Mouse (Mus musculus) limb, embryonic 12.5 days (tissue): ENCODE results near the gene Dnajc27. TPM values are rescaled to one million over a fixed set of nuclear protein-coding genes. Genes with fewer than 3 reads are reported as not detected.

Experiments
- ATAC-seq: fragments of 200-750 bp; cut with Nextera tagmentation; 2 replicates; pipeline ENCODE4 v1.8.0; 2017; ENCODE audit warnings: low read depth, moderate TSS enrichment; ENCODE audit not compliant: insufficient number of reproducible peaks, insufficient read depth, low FRiP score, low TSS enrichment
- H3K27ac ChIP-seq: fragments of 300-500 bp; sonication (generic); 2 replicates; pipeline ENCODE4 v1.5.1; 2016; ENCODE audit warnings: mild to moderate bottlenecking, moderate library complexity
- H3K27me3 ChIP-seq: fragments of 300-500 bp; sonication (generic); 2 replicates; pipeline ENCODE4 v1.6.1; 2016; ENCODE audit warnings: mild to moderate bottlenecking, moderate library complexity
- H3K36me3 ChIP-seq: fragments of 300-500 bp; sonication (generic); 2 replicates; pipeline ENCODE4 v1.6.1; 2016; ENCODE audit warnings: mild to moderate bottlenecking, moderate library complexity
- H3K4me1 ChIP-seq: fragments of 300-500 bp; sonication (generic); replicated peaks from 2 replicates; pipeline ENCODE4 v1.6.1; 2016
- H3K4me2 ChIP-seq: fragments of 300-500 bp; sonication (generic); 2 replicates; pipeline ENCODE4 v1.6.1; 2016; ENCODE audit warnings: mild to moderate bottlenecking, moderate library complexity
- H3K4me3 ChIP-seq: fragments of 300-500 bp; sonication (generic); replicated peaks from 2 replicates; pipeline ENCODE4 v1.5.1; 2016; ENCODE audit warnings: mild to moderate bottlenecking
- H3K9ac ChIP-seq: fragments of 300-500 bp; sonication (generic); replicated peaks from 2 replicates; pipeline ENCODE4 v1.6.1; 2016; ENCODE audit warnings: mild to moderate bottlenecking, moderate library complexity
- H3K9me3 ChIP-seq: fragments of 300-500 bp; sonication (generic); 2 replicates; pipeline ENCODE4 v1.6.1; 2016; ENCODE audit warnings: mild to moderate bottlenecking, moderate library complexity
- WGBS: fragments of 180-500 bp; shearing (Covaris S2); methylation state at CpG from one replicate; pipeline ENCODE4 v1.1.7; 2016; 5-methylcytosine and 5-hydroxymethylcytosine counted together
- polyA plus RNA-seq: library from polyadenylated mRNA; unstranded; fragments of >200 nt; fragmentation: Nextera tagmentation; extraction: Ambion mirVana; gene quantifications from 2 replicates; pipeline ENCODE4 v1.2.1, GENCODE M21; 2016

The Dnajc27 gene
- 11.4 and 12.1 TPM in 2 replicates for polyA plus RNA-seq

DNA sequence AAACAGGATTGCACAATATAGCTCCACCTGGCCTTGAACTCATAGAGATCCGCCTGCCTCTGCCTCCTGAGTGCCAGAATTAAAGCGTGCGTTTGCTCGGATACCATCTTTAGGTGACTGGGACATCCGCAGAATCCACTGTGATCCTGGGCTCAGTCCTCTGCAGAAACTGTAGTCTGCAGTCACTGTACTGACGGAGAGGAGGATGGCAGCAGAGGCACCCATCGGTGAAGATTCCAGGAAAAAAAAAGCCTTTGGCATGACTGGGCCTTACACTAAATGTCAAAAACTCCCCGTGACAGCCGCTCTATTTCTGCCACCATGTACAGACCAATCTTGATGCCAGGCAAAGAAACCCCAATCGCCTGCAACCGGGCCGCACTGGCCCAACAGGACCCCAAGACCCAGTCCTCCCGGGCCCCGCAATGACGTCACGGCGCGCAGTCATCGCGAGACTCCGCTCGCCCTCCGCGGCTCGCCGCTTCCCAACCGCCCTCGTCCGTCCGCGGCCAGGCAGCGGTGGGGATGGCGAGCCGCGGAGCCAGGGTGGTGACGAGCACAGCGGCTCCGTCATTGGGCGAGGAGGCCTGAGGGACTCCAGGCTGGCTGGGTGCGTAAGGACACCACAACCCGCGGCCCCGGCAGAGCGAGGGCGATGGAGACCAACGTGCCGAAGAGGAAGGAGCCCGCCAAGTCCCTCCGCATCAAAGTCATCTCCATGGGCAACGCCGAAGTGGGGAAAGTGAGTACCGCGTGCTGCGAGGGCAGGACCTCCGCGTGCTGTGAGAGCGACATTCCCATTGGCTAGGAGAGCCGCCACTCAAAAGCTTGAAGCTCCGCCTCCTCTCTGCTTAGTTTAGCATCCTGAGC is at the start of gene Dnajc27:
Gene Dnajc27, plus strand, starts transcription at position 452 of the 870 bp plus-strand sequence.
- peak within 1 kb of the TSS; percentile 95 for H3K27ac ChIP-seq
- peak within 1 kb of the TSS; percentile 65 for H3K9ac ChIP-seq
- H3K36me3 ChIP-seq, result peaks cover 18% of the 10 kb centered on the region
- no peaks in the 10 kb centered on the region for H3K27me3 ChIP-seq
- H3K4me1 ChIP-seq, result peaks cover 14% of the 10 kb centered on the region
- peak within 1 kb of the TSS; percentile 61 for H3K4me3 ChIP-seq
- H3K9me3 ChIP-seq, result no peaks in the 10 kb centered on the region
- 5% methylated on average over 59 of the region's 59 CpGs for WGBS
- ATAC-seq, result peak; percentile 96
- H3K4me2 ChIP-seq, result peak within 1 kb of the TSS; percentile 58

DNA sequence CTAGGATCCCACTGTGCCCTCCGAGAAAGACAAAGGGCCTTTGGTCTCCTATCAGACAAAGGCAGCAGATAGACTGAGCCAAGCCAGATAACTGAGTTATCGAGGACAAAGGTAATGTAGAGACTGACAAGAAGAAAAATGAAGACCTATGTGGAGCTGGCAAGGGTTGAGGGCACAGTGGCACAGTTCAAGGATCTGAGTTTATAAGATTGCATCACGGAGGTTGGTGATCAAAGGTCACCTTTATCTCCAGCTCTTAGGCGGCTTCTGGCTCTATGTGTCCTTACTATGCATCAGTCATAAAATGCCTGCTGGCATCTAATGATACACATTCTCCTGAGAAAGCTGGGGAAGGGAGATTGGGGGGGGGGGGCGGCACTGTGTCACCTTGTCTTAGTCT is 46.2 kb upstream of the Dnajc27 start:
- H3K9ac ChIP-seq, result no peak overlapping the region
- no peak overlapping the region for H3K27ac ChIP-seq
- H3K36me3 ChIP-seq, result peaks cover 5% of the 10 kb centered on the region; the same call in 1 of the 2 replicates
- H3K27me3 ChIP-seq, result peaks cover 12% of the 10 kb centered on the region
- peaks cover 14% of the 10 kb centered on the region for H3K4me1 ChIP-seq
- H3K4me2 ChIP-seq, result no peak overlapping the region
- no peak for ATAC-seq
- no peaks in the 10 kb centered on the region for H3K9me3 ChIP-seq
- no peak overlapping the region for H3K4me3 ChIP-seq
- WGBS, result 84% methylated on average over 5 of the region's 5 CpGs

DNA sequence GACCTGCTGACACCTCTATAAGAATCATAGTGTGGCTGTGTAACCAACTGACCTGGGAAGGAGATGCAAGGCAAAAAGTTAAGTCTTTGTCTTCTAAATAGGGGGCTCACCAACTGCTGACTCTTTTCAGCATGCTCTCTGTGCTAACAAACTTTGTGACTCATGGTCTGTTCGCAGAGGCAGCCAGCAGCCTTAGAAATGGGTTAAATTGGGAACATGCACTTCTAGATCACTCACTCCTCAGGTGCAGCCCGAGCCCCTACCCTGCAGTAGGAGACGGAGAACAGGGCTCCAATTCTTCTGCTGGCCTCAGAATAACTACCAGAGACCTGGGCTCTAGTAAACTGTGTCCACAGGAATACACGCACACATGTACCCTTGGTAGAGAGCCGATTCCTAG is 44.9 kb upstream of the Dnajc27 start:
- Histone ChIP-seq H3K4me3 (peak overlapping the region; percentile 69), H3K36me3 (peaks cover 5% of the 10 kb centered on the region; the same call in 1 of the 2 replicates), H3K27ac (no peak overlapping the region), H3K4me2 (peak overlapping the region; percentile 81), H3K9ac (peak overlapping the region; percentile 77), H3K9me3 (no peaks in the 10 kb centered on the region), H3K4me1 (peaks cover 14% of the 10 kb centered on the region), H3K27me3 (peaks cover 16% of the 10 kb centered on the region)
- ATAC-seq, result no peak
- 19% methylated on average over 5 of the region's 5 CpGs for WGBS

DNA sequence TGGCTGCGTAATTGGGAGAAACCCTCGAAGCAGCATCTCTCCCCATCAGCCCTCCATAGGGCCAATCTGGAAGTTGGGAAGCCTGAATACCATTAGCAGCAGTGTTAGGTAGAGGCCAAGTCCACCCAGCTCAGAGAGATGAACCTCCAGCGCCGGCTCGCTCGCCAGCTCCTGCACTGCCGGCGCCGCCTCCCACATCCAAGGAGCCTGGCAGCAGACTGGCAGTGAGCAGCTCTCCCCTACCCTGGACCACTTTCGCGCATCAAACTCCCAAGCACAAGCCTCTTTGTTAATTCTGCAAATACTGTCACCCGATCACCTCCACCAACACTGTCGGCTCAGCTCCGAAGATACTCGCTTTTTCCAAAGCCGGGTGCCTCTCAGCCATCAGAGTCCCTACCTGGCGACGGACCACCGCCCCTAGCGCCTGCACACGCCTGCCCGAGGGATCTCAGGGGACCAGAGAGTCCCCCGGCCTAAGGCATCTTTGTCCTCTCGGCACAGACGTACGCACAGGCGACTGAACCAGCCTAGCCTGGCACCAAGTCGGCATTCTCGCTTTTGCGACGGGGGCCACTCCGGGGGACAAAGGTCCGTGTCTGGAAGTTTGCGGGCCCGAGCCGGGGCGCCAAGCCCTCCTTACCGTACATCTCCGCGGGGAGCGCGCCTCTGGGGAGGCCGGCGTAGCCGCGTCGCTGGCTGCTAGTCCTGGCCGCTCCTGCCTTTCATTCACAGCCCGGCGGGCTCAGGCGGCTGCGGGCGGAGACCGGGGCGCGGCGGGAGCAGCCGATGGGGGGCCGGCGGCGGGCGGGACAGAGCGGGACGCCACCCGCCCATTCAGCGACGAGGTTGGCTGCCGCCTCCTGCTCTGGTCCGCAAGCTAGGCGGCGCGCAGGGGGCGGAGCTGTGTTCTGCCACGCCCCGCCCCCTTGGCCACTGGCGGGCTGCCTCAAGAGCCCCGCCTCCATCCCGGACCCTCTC is 44.0 kb upstream of the Dnajc27 start, which contains the start of gene Efr3b:
Gene Efr3b, minus strand, starts transcription at position 855 of the 981 bp plus-strand sequence.
- Histone ChIP-seq H3K27ac (0 out of 2 replicates have a peak within 1 kb of the TSS, but pooled peaks have one; percentile 18), H3K9ac (peak within 1 kb of the TSS; percentile 77), H3K4me2 (peak within 1 kb of the TSS; percentile 81), H3K9me3 (no peaks in the 10 kb centered on the region), H3K4me1 (peaks cover 14% of the 10 kb centered on the region), H3K4me3 (peak within 1 kb of the TSS; percentile 69), H3K27me3 (peaks cover 16% of the 10 kb centered on the region), H3K36me3 (peaks cover 5% of the 10 kb centered on the region; the same call in 1 of the 2 replicates)
- under 1% methylated on average over 77 of the region's 78 CpGs for WGBS
- peak; percentile 91 for ATAC-seq

DNA sequence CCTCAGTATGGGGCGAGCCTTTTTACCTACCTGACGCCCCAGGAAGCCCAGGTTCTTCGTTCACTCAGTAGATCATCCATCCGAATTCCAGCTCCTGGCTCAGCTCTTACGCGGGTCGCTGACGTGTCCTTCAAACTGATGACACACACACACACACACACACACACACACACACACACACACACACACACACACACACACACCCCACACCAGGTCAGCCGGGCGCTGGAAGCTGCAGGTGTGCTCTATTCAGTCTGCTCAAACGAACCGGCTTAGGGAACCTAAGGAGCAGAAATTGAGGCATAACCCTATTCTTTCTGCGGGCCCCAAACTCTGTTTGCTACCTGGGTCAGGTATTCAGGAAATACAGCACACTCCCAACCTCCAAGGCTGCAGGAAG is 43.3 kb upstream of the Dnajc27 start:
- peak overlapping the region; percentile 69 for H3K4me3 ChIP-seq
- no peaks in the 10 kb centered on the region for H3K36me3 ChIP-seq
- H3K4me1 ChIP-seq, result peaks cover 14% of the 10 kb centered on the region
- H3K27ac ChIP-seq, result no peak overlapping the region
- ATAC-seq, result 0 out of 2 replicates have a peak, but pooled peaks have one; percentile 6
- peaks cover 16% of the 10 kb centered on the region for H3K27me3 ChIP-seq
- H3K9ac ChIP-seq, result peak overlapping the region; percentile 77; the same call in 1 of the 2 replicates
- no peaks in the 10 kb centered on the region for H3K9me3 ChIP-seq
- under 1% methylated on average over 13 of the region's 13 CpGs for WGBS
- peak overlapping the region; percentile 81 for H3K4me2 ChIP-seq

DNA sequence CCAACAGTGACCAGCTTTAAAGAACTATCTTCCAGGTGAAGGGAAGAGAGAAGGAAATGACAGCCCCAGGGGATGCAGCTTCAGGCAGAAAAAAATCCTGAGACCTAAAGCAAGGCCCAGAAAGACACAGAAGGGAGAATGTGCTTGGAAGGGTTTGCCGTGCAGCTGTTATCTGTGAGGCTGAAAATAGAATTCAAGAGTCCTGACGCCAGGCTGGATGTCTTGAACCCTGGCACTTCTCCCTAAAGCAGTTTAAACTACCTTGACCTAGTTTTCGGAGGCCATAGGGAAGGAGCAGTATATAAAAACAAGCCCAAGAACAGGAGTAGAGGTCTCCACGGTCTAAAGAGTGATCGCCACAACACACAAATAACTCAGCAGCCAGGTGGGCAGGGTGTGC is 40.0 kb upstream of the Dnajc27 start:
- no peak overlapping the region for H3K9ac ChIP-seq
- 82% methylated on average over 5 of the region's 5 CpGs for WGBS

DNA sequence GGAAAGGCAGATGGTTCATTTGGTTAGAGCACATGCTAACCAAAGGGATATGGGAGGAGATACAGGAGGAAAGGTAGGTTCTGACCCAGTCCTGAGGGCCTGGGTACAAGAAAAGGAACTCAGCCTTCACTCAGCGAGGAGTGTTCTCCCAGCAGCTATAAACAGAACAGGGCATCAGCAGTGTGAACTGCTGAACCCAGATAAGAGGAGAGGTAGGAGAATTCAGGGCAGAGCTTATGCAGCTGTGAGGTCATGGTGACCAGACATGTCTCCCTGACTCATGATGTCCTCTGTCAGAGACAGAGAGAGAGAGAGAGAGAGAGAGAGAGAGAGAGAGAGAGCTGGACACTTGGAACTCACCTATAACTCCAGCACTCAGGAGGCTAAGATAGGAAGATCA is 36.4 kb upstream of the Dnajc27 start:
- Histone ChIP-seq H3K27ac (no peak overlapping the region), H3K4me2 (no peak overlapping the region), H3K9me3 (no peaks in the 10 kb centered on the region), H3K9ac (no peak overlapping the region), H3K4me3 (no peak overlapping the region), H3K27me3 (peaks cover 6% of the 10 kb centered on the region; the same call in 1 of the 2 replicates), H3K4me1 (no peaks in the 10 kb centered on the region), H3K36me3 (no peaks in the 10 kb centered on the region)
- WGBS, result 68% methylated on average over 1 of the region's 1 CpGs
- no peak for ATAC-seq

More for the DNA sequence above, 40.0 kb upstream of the Dnajc27 start:
- no peak overlapping the region for H3K4me2 ChIP-seq
- no peak overlapping the region for H3K4me3 ChIP-seq
- no peak overlapping the region for H3K27ac ChIP-seq
- ATAC-seq, result no peak
- H3K36me3 ChIP-seq, result no peaks in the 10 kb centered on the region
- H3K27me3 ChIP-seq, result peaks cover 11% of the 10 kb centered on the region
- H3K4me1 ChIP-seq, result peaks cover 9% of the 10 kb centered on the region
- H3K9me3 ChIP-seq, result no peaks in the 10 kb centered on the region

DNA sequence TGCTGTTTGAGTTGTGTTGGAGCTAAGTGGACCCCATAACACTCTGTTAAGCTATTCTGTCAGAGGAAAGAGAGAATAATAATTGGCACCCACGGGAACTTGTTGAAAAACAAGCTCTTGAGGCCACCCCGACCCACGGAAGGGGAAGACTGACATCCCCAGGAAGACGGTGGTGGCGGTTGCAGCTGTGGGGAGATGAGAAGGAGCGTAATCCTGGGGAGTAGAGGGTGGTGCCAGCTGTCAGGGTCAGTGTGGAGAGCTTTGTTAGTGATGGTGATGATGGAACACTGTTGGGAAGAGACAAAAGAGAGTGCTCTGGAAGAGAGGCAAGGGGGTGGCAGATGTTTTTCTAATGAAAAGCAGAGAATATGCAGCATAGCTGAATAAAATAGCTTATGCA is 34.4 kb upstream of the Dnajc27 start:
- WGBS, result 62% methylated on average over 6 of the region's 6 CpGs
- no peak for ATAC-seq
- H3K27ac ChIP-seq, result no peak overlapping the region
- no peak overlapping the region for H3K4me3 ChIP-seq
- no peaks in the 10 kb centered on the region for H3K27me3 ChIP-seq
- H3K36me3 ChIP-seq, result no peaks in the 10 kb centered on the region
- H3K4me2 ChIP-seq, result no peak overlapping the region
- no peaks in the 10 kb centered on the region for H3K9me3 ChIP-seq
- H3K9ac ChIP-seq, result no peak overlapping the region
- H3K4me1 ChIP-seq, result no peaks in the 10 kb centered on the region

DNA sequence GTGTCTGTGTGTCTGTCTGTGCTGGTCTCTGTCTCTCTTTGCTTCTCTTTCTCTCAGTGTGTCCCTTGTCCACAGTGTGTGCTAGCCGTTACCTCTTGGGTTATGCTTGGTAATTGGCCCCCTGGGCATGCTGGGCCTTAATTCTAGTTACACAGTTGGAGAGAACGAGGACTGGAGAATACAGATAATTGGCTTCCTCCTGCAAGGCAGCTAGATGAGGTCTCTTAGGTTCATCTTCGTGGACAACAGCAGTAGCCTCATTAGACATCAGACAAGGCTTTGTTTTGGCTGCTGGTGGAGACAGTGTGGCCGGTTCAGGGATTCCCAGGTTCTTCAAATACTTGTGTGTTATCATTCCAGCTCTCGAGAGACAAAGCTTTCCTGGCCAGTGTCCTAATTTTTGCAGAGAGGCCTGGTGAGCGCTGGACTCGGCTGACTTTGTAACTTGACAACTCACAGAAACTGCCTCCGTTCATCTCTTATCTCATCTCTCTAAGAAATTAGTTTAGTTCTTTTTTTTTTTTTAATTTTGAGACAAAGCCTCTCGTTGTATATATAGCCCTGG is 31.4 kb upstream of the Dnajc27 start:
- 71% methylated on average over 9 of the region's 9 CpGs for WGBS
- Histone ChIP-seq H3K27me3 (0 out of 2 replicates have a peak, but pooled peaks cover 2% of the 10 kb centered on the region), H3K4me2 (no peak overlapping the region), H3K36me3 (no peaks in the 10 kb centered on the region), H3K4me1 (no peaks in the 10 kb centered on the region), H3K9me3 (no peaks in the 10 kb centered on the region), H3K4me3 (no peak overlapping the region), H3K9ac (no peak overlapping the region), H3K27ac (no peak overlapping the region)
- ATAC-seq, result no peak

DNA sequence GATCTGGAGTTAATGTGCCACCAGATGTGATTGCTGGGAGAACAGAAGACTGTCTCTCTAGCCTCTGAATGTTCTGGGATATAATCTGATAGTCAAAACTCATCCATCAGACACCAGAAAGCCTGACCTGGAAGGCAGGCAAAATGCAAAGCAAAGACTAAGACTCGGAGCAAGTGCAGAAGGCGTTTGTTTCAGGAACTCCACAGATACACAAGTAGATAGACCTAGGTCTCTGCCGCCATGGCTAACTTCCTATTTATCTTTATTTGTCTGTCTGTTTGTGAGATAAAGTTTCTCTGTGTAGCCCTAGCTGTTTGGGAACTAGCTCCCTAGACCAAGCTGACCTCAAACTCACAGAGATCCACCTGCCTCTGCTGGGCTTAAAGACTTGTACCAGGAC is 28.7 kb upstream of the Dnajc27 start:
- ATAC-seq, result no peak
- Histone ChIP-seq H3K9ac (no peak overlapping the region), H3K4me1 (no peaks in the 10 kb centered on the region), H3K9me3 (no peaks in the 10 kb centered on the region), H3K4me2 (no peak overlapping the region), H3K27ac (no peak overlapping the region), H3K36me3 (no peaks in the 10 kb centered on the region), H3K27me3 (0 out of 2 replicates have a peak, but pooled peaks cover 2% of the 10 kb centered on the region), H3K4me3 (no peak overlapping the region)
- WGBS, result 88% methylated on average over 3 of the region's 3 CpGs
